Mouse (Mus musculus) neutrophil, adult 5-6 weeks (primary cell): ENCODE data around the gene Dnah3. TPM values are rescaled to one million over a fixed set of nuclear protein-coding genes. Genes with fewer than 3 reads are reported as not detected.

Experiments
- ATAC-seq: fragments of 151-379, 151-347 bp; 2 replicates; pipeline ENCODE4 v1.8.0; 2017; ENCODE audit warnings: mild to moderate bottlenecking, moderate TSS enrichment; ENCODE audit not compliant: insufficient number of reproducible peaks, poor library complexity, low FRiP score, severe bottlenecking; ENCODE audit errors: extremely low read depth
- total RNA-seq: library from RNA; stranded (forward); fragments of 200-1000 nt; gene quantifications from 2 replicates; pipeline ENCODE4 v1.2.3, GENCODE M21; 2017

The Dnah3 gene
- total RNA-seq: not detected in 2 replicates

GRCm38 (mm10) chr7:120095180-120095579, at the start of gene Dnah3:
Dnah3 (minus strand) TSS chr7:120095280.
- no peak for ATAC-seq

GRCm38 (mm10) chr7:120142743-120143142, 47.7 kb upstream of the Dnah3 start:
- no peak for ATAC-seq

GRCm38 (mm10) chr7:120128951-120129350, 33.9 kb upstream of the Dnah3 start:
- ATAC-seq: no peak

GRCm38 (mm10) chr7:120127686-120128059, 32.6 kb upstream of the Dnah3 start:
- no peak for ATAC-seq

- no peak for ATAC-seq
These were observed 32.1 kb upstream of the Dnah3 start for GRCm38 (mm10) chr7:120126976-120127685.

GRCm38 (mm10) chr7:120124844-120125243, 29.8 kb upstream of the Dnah3 start:
- no peak for ATAC-seq

- no peak for ATAC-seq
These were observed 28.7 kb upstream of the Dnah3 start for GRCm38 (mm10) chr7:120123776-120124175.

GRCm38 (mm10) chr7:120117529-120117928, 22.4 kb upstream of the Dnah3 start:
- ATAC-seq: no peak

GRCm38 (mm10) chr7:120116976-120117375, 21.9 kb upstream of the Dnah3 start:
- ATAC-seq: no peak

GRCm38 (mm10) chr7:120109676-120110075, 14.6 kb upstream of the Dnah3 start:
- ATAC-seq: no peak

- no peak for ATAC-seq
These were observed 11.3 kb upstream of the Dnah3 start for GRCm38 (mm10) chr7:120106356-120106755.

- ATAC-seq: no peak
These were observed 9.9 kb upstream of the Dnah3 start for GRCm38 (mm10) chr7:120104975-120105374.

GRCm38 (mm10) chr7:120103019-120103567, 8.0 kb upstream of the Dnah3 start:
- no peak for ATAC-seq

- ATAC-seq: peak; percentile 67
These were observed 7.3 kb upstream of the Dnah3 start, which contains the start of gene Tmem159 for GRCm38 (mm10) chr7:120102164-120102972. Tmem159 (plus strand) TSS chr7:120102353.

GRCm38 (mm10) chr7:120098403-120098802, 3.3 kb upstream of the Dnah3 start:
- peak; percentile 33; the same call in 1 of the 2 replicates for ATAC-seq

- ATAC-seq: no peak
These were observed 2.8 kb upstream of the Dnah3 start for GRCm38 (mm10) chr7:120097845-120098244.

- ATAC-seq: no peak
These were observed 864 bp downstream of the Dnah3 start for GRCm38 (mm10) chr7:120094216-120094615.

GRCm38 (mm10) chr7:120093033-120093432, 2.0 kb downstream of the Dnah3 start:
- no peak for ATAC-seq

GRCm38 (mm10) chr7:120080177-120080576, 14.9 kb downstream of the Dnah3 start:
- ATAC-seq: no peak

GRCm38 (mm10) chr7:120069164-120069563, 25.9 kb downstream of the Dnah3 start:
- ATAC-seq: no peak
